Mouse (Mus musculus): ENCODE results near the gene Acrbp.

DNA sequence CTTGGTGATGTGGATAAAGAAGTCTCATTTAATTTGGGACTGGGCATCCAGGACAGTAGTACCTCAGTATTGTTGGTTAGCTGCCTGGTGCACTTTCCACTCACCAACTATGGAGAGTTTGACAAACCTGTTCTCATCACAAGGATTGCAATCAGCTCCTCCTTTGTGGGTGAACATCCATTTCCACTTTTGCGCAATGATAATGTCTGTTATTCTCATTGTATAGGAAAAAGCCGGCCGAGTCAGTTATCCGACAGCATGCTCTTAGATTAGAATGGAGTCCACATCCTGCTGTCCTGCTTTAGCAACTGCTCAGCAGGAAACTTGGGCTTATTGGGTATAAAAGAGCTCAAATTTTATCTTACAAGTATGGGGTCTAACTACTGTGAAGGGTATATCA lies 10.8 kb upstream of the Acrbp start:
- TF ChIP-seq CTCF (IDR thresholded peaks at IDR 0.05; ENCODE audit: extremely low read depth, insufficient read depth, insufficient read length, insufficient replicate concordance) (no peak), POLR2A (IDR thresholded peaks at IDR 0.05; ENCODE audit: low read depth, low read length) (no peak)
